ENCODE assay signal across 21 mouse cellular contexts in the genomic region with DNA sequence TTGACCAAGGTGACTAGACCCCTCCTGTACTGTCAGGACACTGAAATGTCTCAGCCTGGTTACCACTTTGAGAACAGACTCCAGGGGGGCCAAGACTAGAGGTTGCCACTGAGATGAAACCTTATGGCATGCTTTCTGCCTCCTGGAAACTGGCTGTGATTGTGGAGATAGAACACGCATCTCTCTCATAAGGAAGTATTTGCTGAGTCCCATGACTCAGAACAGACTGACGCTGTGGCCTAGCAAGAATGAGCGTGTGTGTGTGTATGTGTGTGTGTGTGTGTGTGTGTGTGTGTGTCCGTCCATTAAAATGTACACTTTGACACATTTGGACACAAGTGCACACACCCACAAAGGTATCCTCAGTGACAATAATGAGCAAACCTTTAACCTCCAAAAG.
DNase-seq lines count a peak whose midpoint lies in the region; ATAC-seq and TF ChIP-seq lines count a peak whose summit lies in the region.
"Had no signal": no experiment of that assay in that cellular context is flagged by ENCODE, and none has a peak within 500 bp of the region (broad histone marks: within the 10 kb centered on the region; RNA-seq: fewer than 3 reads in every experiment).

No protein-coding gene starts in this region.

- peaks cover 64% of the 10 kb centered on the region for H3K4me1 ChIP-seq in heart, embryonic 10.5 days
- peaks cover 48% of the 10 kb centered on the region for H3K4me1 ChIP-seq in heart, embryonic 11.5 days (ENCODE audit: control insufficient read depth, insufficient read depth, low read length)
- no peaks in the 10 kb centered on the region for H3K4me1 ChIP-seq in kidney, postnatal 0 days (replicated peaks; ENCODE audit: insufficient read depth, low read length)
- H3K4me1 ChIP-seq in stomach, postnatal 0 days (replicated peaks; ENCODE audit: control insufficient read depth, insufficient read depth) = no peaks in the 10 kb centered on the region
- H3K4me1 ChIP-seq in liver, embryonic 12.5 days = no peaks in the 10 kb centered on the region
- H3K4me1 ChIP-seq: forebrain, embryonic 15.5 days had no signal

- peak overlapping the region; percentile 30; the same call in 1 of the 2 replicates for H3K27ac ChIP-seq in heart, embryonic 10.5 days
- H3K27ac ChIP-seq in heart, embryonic 11.5 days (ENCODE audit: low read depth, low read length) = no peak overlapping the region
- peak overlapping the region; percentile 68 for H3K27ac ChIP-seq in kidney, postnatal 0 days
- H3K27ac ChIP-seq in stomach, postnatal 0 days (replicated peaks) = no peak overlapping the region
- H3K27ac ChIP-seq in liver, embryonic 12.5 days = no peak overlapping the region
- H3K27ac ChIP-seq: embryonic facial prominence, embryonic 10.5 days; forebrain, embryonic 15.5 days; heart, adult 2 months; heart, embryonic 13.5 days had no signal

- no peak overlapping the region for H3K9ac ChIP-seq in heart, embryonic 11.5 days (ENCODE audit: low read depth, low read length)
- H3K9ac ChIP-seq in kidney, postnatal 0 days (ENCODE audit: low read depth, low read length) = no peak overlapping the region
- no peak overlapping the region for H3K9ac ChIP-seq in stomach, postnatal 0 days (ENCODE audit: low read length)
- H3K9ac ChIP-seq in liver, embryonic 12.5 days = no peak overlapping the region
- H3K9ac ChIP-seq: forebrain, embryonic 15.5 days; heart, embryonic 13.5 days had no signal

- H3K27me3 ChIP-seq in heart, embryonic 10.5 days (ENCODE audit: insufficient read depth, poor library complexity, severe bottlenecking) = no peaks in the 10 kb centered on the region
- no peaks in the 10 kb centered on the region for H3K27me3 ChIP-seq in heart, embryonic 11.5 days (ENCODE audit: control insufficient read depth, insufficient read depth, low read length)
- H3K27me3 ChIP-seq in kidney, postnatal 0 days (ENCODE audit: insufficient read depth, low read length) = no peaks in the 10 kb centered on the region
- no peaks in the 10 kb centered on the region for H3K27me3 ChIP-seq in stomach, postnatal 0 days (ENCODE audit: control insufficient read depth, insufficient read depth, low read length)
- peaks cover 6% of the 10 kb centered on the region for H3K27me3 ChIP-seq in liver, embryonic 12.5 days (replicated peaks)
- H3K27me3 ChIP-seq: forebrain, embryonic 15.5 days; heart, embryonic 13.5 days had no signal

- H3K4me3 ChIP-seq in heart, embryonic 10.5 days = no peak overlapping the region
- H3K4me3 ChIP-seq in heart, embryonic 11.5 days (ENCODE audit: low read depth, low read length) = no peak overlapping the region
- no peak overlapping the region for H3K4me3 ChIP-seq in kidney, postnatal 0 days (replicated peaks; ENCODE audit: low read depth, low read length)
- no peak overlapping the region for H3K4me3 ChIP-seq in stomach, postnatal 0 days (ENCODE audit: low read depth, low read length)
- H3K4me3 ChIP-seq in liver, embryonic 12.5 days = no peak overlapping the region
- H3K4me3 ChIP-seq: embryonic facial prominence, embryonic 10.5 days; forebrain, embryonic 15.5 days; heart, adult 2 months; heart, embryonic 13.5 days had no signal

- no peak for TF ChIP-seq CTCF in kidney, postnatal 0 days (IDR thresholded peaks at IDR 0.05; ENCODE audit: low read depth)
- no peak for TF ChIP-seq CTCF in stomach, postnatal 0 days (IDR thresholded peaks at IDR 0.05; ENCODE audit: low read depth)

- H3K9me3 ChIP-seq in heart, embryonic 10.5 days = no peaks in the 10 kb centered on the region
- no peaks in the 10 kb centered on the region for H3K9me3 ChIP-seq in heart, embryonic 11.5 days (replicated peaks; ENCODE audit: control insufficient read depth, low read length)
- no peaks in the 10 kb centered on the region for H3K9me3 ChIP-seq in kidney, postnatal 0 days (replicated peaks; ENCODE audit: low read length)
- no peaks in the 10 kb centered on the region for H3K9me3 ChIP-seq in stomach, postnatal 0 days (ENCODE audit: control insufficient read depth, low read length)
- H3K9me3 ChIP-seq in liver, embryonic 12.5 days (replicated peaks) = no peaks in the 10 kb centered on the region
- H3K9me3 ChIP-seq: embryonic facial prominence, embryonic 10.5 days; forebrain, embryonic 15.5 days; heart, embryonic 13.5 days had no signal

- DNase-seq in heart, embryonic 10.5 days (ENCODE audit: low spot score) = no peak
- DNase-seq in urinary bladder, postnatal 14 days (ENCODE audit: low spot score) = peak; percentile 62
- no peak for DNase-seq in urinary bladder, adult 2 months (ENCODE audit: low spot score)
- DNase-seq in kidney, postnatal 0 days (ENCODE audit: low spot score) = no peak
- DNase-seq in stomach, postnatal 0 days (ENCODE audit: low spot score) = no peak
- no peak for DNase-seq in gastrocnemius, postnatal 4 days (ENCODE audit: low spot score in 2 of 2)
- DNase-seq: adrenal gland, adult 8-10 months; adrenal gland, postnatal 36 days; B cell, adult 2 months; cerebellum, adult 2 months; cerebellum, postnatal 10 days; gastrocnemius, postnatal 10 days; heart, adult 2 months; heart, postnatal 36 days had no signal

- no peak overlapping the region for H3K4me2 ChIP-seq in heart, embryonic 11.5 days
- no peak overlapping the region for H3K4me2 ChIP-seq in kidney, postnatal 0 days (ENCODE audit: low read length)
- no peak overlapping the region for H3K4me2 ChIP-seq in stomach, postnatal 0 days (replicated peaks; ENCODE audit: low read depth)
- H3K4me2 ChIP-seq in liver, embryonic 12.5 days = no peak overlapping the region
- H3K4me2 ChIP-seq: forebrain, embryonic 15.5 days; heart, embryonic 13.5 days had no signal

- ATAC-seq in heart, embryonic 11.5 days (replicated peaks; ENCODE audit: insufficient number of reproducible peaks, low FRiP score, low TSS enrichment) = no peak
- peak; percentile 72; the same call in 1 of the 2 replicates for ATAC-seq in kidney, postnatal 0 days (replicated peaks; ENCODE audit: low FRiP score, low read depth)
- ATAC-seq in stomach, postnatal 0 days (ENCODE audit: low FRiP score, low TSS enrichment) = peak; percentile 59; the same call in 1 of the 2 replicates
- ATAC-seq in liver, embryonic 12.5 days = no peak
- ATAC-seq: CD4-positive, CD25-positive, alpha-beta regulatory T cell, adult 4 months; forebrain, embryonic 15.5 days had no signal

- 84% methylated on average over 4 of the region's 4 CpGs for WGBS in heart, embryonic 10.5 days
- 85% methylated on average over 4 of the region's 4 CpGs for WGBS in heart, embryonic 11.5 days (ENCODE audit: insufficient replicate concordance)
- WGBS in kidney, postnatal 0 days = 84% methylated on average over 4 of the region's 4 CpGs
- WGBS in stomach, postnatal 0 days = 82% methylated on average over 4 of the region's 4 CpGs
- 63% methylated on average over 4 of the region's 4 CpGs for WGBS in liver, embryonic 12.5 days (ENCODE audit: insufficient replicate concordance)

- H3K36me3 ChIP-seq in heart, embryonic 10.5 days = no peaks in the 10 kb centered on the region
- no peaks in the 10 kb centered on the region for H3K36me3 ChIP-seq in heart, embryonic 11.5 days (ENCODE audit: control insufficient read depth, insufficient read depth, low read length)
- H3K36me3 ChIP-seq in kidney, postnatal 0 days (ENCODE audit: insufficient read depth, low read length) = no peaks in the 10 kb centered on the region
- no peaks in the 10 kb centered on the region for H3K36me3 ChIP-seq in stomach, postnatal 0 days (ENCODE audit: control insufficient read depth, insufficient read depth, low read length)
- no peaks in the 10 kb centered on the region for H3K36me3 ChIP-seq in liver, embryonic 12.5 days
- H3K36me3 ChIP-seq: embryonic facial prominence, embryonic 10.5 days; forebrain, embryonic 15.5 days; G1E; heart, embryonic 13.5 days had no signal

- no peak for TF ChIP-seq EP300 in stomach, postnatal 0 days (optimal IDR thresholded peaks at IDR 0.05)

Comparison
In these comparisons a context has a peak if more than half of its experiments do, and no peak if none do; other contexts are left out.
1. H3K27ac ChIP-seq: peak in heart, embryonic 10.5 days (single experiment) and kidney, postnatal 0 days (single experiment); none in heart, embryonic 11.5 days (single experiment), stomach, postnatal 0 days (single experiment) and liver, embryonic 12.5 days (single experiment).
2. ATAC-seq: peak in kidney, postnatal 0 days (single experiment) and stomach, postnatal 0 days (single experiment); none in heart, embryonic 11.5 days (single experiment) and liver, embryonic 12.5 days (single experiment).